Mouse (Mus musculus) frontal cortex, postnatal 25 days (tissue): ENCODE results near the gene Ptprcap.
"Not testable (repeated sequence)": the region's sequence is repeated elsewhere in the genome, so short reads cannot be mapped to it uniquely, and the experiment has no call there.

Source experiments
- DNase-seq, 2 experiments: peaks; one replicate each; pipeline ENCODE4 v3.0.0; 2022; ENCODE audit warnings: low spot score in 2 of 2

Ptprcap gene

GRCm38 (mm10) chr19:4153232-4153654 lies at the start of gene Ptprcap:
TSS of gene Ptprcap (plus strand) at chr19:4153604.
- DNase-seq = no peak

GRCm38 (mm10) chr19:4103792-4104191 lies 49.6 kb upstream of the Ptprcap start:
- no peak for DNase-seq

- DNase-seq = no peak
Observed at GRCm38 (mm10) chr19:4104675-4105194, 48.7 kb upstream of the Ptprcap start.

GRCm38 (mm10) chr19:4106654-4107053 lies 46.8 kb upstream of the Ptprcap start:
- DNase-seq = no peak

- no peak for DNase-seq
Observed at GRCm38 (mm10) chr19:4108535-4108934, 44.9 kb upstream of the Ptprcap start.

- no peak for DNase-seq
Observed at GRCm38 (mm10) chr19:4112063-4112960, 41.1 kb upstream of the Ptprcap start.

- DNase-seq = peak; percentile 44 to 74
Observed at GRCm38 (mm10) chr19:4113186-4113805, 40.1 kb upstream of the Ptprcap start.

GRCm38 (mm10) chr19:4113806-4114230 lies 39.6 kb upstream of the Ptprcap start:
- DNase-seq = no peak

- no peak for DNase-seq
Observed at GRCm38 (mm10) chr19:4114551-4114950, 38.9 kb upstream of the Ptprcap start.

- DNase-seq = no peak
Observed at GRCm38 (mm10) chr19:4115144-4115543, 38.3 kb upstream of the Ptprcap start.

GRCm38 (mm10) chr19:4115816-4116215 lies 37.6 kb upstream of the Ptprcap start:
- DNase-seq = no peak

- DNase-seq = no peak
Observed at GRCm38 (mm10) chr19:4117006-4117405, 36.4 kb upstream of the Ptprcap start.

- no peak for DNase-seq
Observed at GRCm38 (mm10) chr19:4118350-4118749, 35.1 kb upstream of the Ptprcap start.

GRCm38 (mm10) chr19:4119716-4120487 lies 33.5 kb upstream of the Ptprcap start:
- DNase-seq = no peak

- no peak for DNase-seq
Observed at GRCm38 (mm10) chr19:4120496-4120895, 32.9 kb upstream of the Ptprcap start.

GRCm38 (mm10) chr19:4121097-4121805 lies 32.2 kb upstream of the Ptprcap start:
- DNase-seq = peak; percentile 95 to 97

GRCm38 (mm10) chr19:4121896-4122295 lies 31.5 kb upstream of the Ptprcap start:
- not testable (repeated sequence) for DNase-seq

- no peak for DNase-seq
Observed at GRCm38 (mm10) chr19:4122411-4123370, 30.7 kb upstream of the Ptprcap start.

GRCm38 (mm10) chr19:4124432-4124831 lies 29.0 kb upstream of the Ptprcap start:
- no peak for DNase-seq

- DNase-seq = not testable (repeated sequence)
Observed at GRCm38 (mm10) chr19:4125268-4125667, 28.1 kb upstream of the Ptprcap start.
